Mouse (Mus musculus) gastrocnemius, postnatal 10 days (tissue): ENCODE data around the gene Matn4. TPM values are rescaled to one million over a fixed set of nuclear protein-coding genes. Genes with fewer than 3 reads are reported as not detected.

Source experiments
- DNase-seq: peaks from one replicate; pipeline ENCODE4 v3.0.0; 2021; ENCODE audit warnings: mixed read lengths
- total RNA-seq, 2 experiments: library from RNA; stranded (reverse); gene quantifications; 2 replicates each; pipeline ENCODE4 v1.2.3; 2021

Matn4 gene
- total RNA-seq, 2 experiments from 2014 or later, result 5.8 to 7.8 TPM

GRCm38 (mm10) chr2:164414581-164414980, 9.6 kb upstream of the Matn4 start:
- no peak for DNase-seq

GRCm38 (mm10) chr2:164414167-164414566, 9.2 kb upstream of the Matn4 start:
- no peak for DNase-seq

GRCm38 (mm10) chr2:164407708-164408107, 2.7 kb upstream of the Matn4 start:
- DNase-seq, result peak; percentile 79

- no peak for DNase-seq
Observed at GRCm38 (mm10) chr2:164405519-164405918, 559 bp upstream of the Matn4 start.

GRCm38 (mm10) chr2:164404082-164404990, 624 bp downstream of the Matn4 start:
- peak; percentile 57 for DNase-seq

- DNase-seq, result no peak
Observed at GRCm38 (mm10) chr2:164403396-164404081, 1.4 kb downstream of the Matn4 start.

GRCm38 (mm10) chr2:164402906-164403305, 2.1 kb downstream of the Matn4 start, which contains the start of gene Rbpjl:
TSS of gene Rbpjl (plus strand) at chr2:164403141.
- peak; percentile 80 for DNase-seq

- no peak for DNase-seq
Observed at GRCm38 (mm10) chr2:164396911-164397310, 8.0 kb downstream of the Matn4 start.

- no peak for DNase-seq
Observed at GRCm38 (mm10) chr2:164396076-164396475, 8.9 kb downstream of the Matn4 start.

GRCm38 (mm10) chr2:164393126-164393525, 11.8 kb downstream of the Matn4 start:
- DNase-seq, result no peak

- peak; percentile 87 for DNase-seq
Observed at GRCm38 (mm10) chr2:164389499-164389898, 15.5 kb downstream of the Matn4 start.

GRCm38 (mm10) chr2:164389020-164389419, 15.9 kb downstream of the Matn4 start, which contains the start of gene Slpi:
TSS of gene Slpi (minus strand) at chr2:164389095.
- DNase-seq, result no peak

GRCm38 (mm10) chr2:164386953-164387352, 18.0 kb downstream of the Matn4 start:
- no peak for DNase-seq

GRCm38 (mm10) chr2:164385927-164386763, 18.8 kb downstream of the Matn4 start:
- no peak for DNase-seq

- no peak for DNase-seq
Observed at GRCm38 (mm10) chr2:164383656-164384399, 21.1 kb downstream of the Matn4 start.

- no peak for DNase-seq
Observed at GRCm38 (mm10) chr2:164382971-164383370, 22.0 kb downstream of the Matn4 start.

- DNase-seq, result no peak
Observed at GRCm38 (mm10) chr2:164381726-164382125, 23.2 kb downstream of the Matn4 start.

- DNase-seq, result no peak
Observed at GRCm38 (mm10) chr2:164377478-164378426, 27.2 kb downstream of the Matn4 start.

- DNase-seq, result no peak
Observed at GRCm38 (mm10) chr2:164373187-164373586, 31.8 kb downstream of the Matn4 start.

- no peak for DNase-seq
Observed at GRCm38 (mm10) chr2:164372408-164373053, 32.4 kb downstream of the Matn4 start.
